Mouse (Mus musculus): ENCODE results near the gene Olfr94. TPM values are rescaled to one million over a fixed set of nuclear protein-coding genes. Genes with fewer than 3 reads are reported as not detected.

Gene Olfr94
- polyA plus RNA-seq, 1 experiment: not detected

DNA sequence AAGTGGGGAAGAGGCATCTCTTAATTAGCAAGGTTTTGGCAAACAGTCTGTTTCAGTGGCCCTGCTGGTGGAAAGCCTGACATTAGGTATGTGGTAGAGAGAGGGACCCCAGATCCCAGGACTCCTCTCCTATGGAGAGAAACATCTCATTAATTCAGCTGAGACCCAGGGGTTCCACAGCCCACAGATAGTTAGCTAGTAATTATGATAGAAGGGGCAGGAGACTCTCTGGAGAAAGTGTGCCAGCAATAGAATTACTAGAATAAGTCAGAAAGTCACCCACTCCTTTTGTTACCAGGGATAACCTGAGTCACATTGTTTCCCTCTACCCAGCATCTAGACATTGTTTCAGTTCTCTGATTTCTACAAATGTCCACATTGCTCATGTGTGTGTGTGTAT lies 39.4 kb downstream of the Olfr94 start, which contains the start of gene Olfr93:
Olfr93 (minus strand) TSS at position 101 of the 400 bp plus-strand sequence.
- no peaks in the 10 kb centered on the region for H3K27me3 ChIP-seq (replicated peaks)
- no peaks in the 10 kb centered on the region for H3K36me3 ChIP-seq (replicated peaks; ENCODE audit: low read length)
- no peak within 1 kb of the TSS for H3K4me3 ChIP-seq (replicated peaks)
- no peaks in the 10 kb centered on the region for H3K9me3 ChIP-seq
- no peak for TF ChIP-seq GATA1 (IDR thresholded peaks at IDR 0.05; ENCODE audit: borderline replicate concordance, low read length)
- no peak for TF ChIP-seq FLI1 (IDR thresholded peaks at IDR 0.05; ENCODE audit: low read length)
- no peaks in the 10 kb centered on the region for H3K4me1 ChIP-seq

Other genes starting within 250 kb of the Olfr94 start
- gene Ppp1r11, start 249.3 kb downstream of the Olfr94 start, polyA plus RNA-seq (2012; ENCODE audit: insufficient read depth, low replicate concordance): 504 and 1,093 TPM in 2 replicates
- 2.1 and 2.6 TPM in 2 replicates for gene Znrd1, start 242.4 kb downstream of the Olfr94 start, polyA plus RNA-seq (2012; ENCODE audit: insufficient read depth, low replicate concordance)
- gene Znrd1as, start 242.4 kb downstream of the Olfr94 start, polyA plus RNA-seq (2012; ENCODE audit: insufficient read depth, low replicate concordance): 0.85 TPM in 1 of 2 replicates, not detected in the other
- gene 2410137M14Rik, start 219.8 kb downstream of the Olfr94 start, polyA plus RNA-seq (2012; ENCODE audit: insufficient read depth, low replicate concordance): not detected in 2 replicates
- not detected in 2 replicates for gene H2-M5, start 211.5 kb downstream of the Olfr94 start, polyA plus RNA-seq (2012; ENCODE audit: insufficient read depth, low replicate concordance)
- gene Zfp57, start 199.8 kb downstream of the Olfr94 start, polyA plus RNA-seq (2012; ENCODE audit: insufficient read depth, low replicate concordance): 3.5 TPM in 1 of 2 replicates, not detected in the other
- gene Mog, start 177.6 kb downstream of the Olfr94 start, polyA plus RNA-seq (2012; ENCODE audit: insufficient read depth, low replicate concordance): not detected in 2 replicates
- 1.6 and 1.7 TPM in 2 replicates for gene Gabbr1, start 155.0 kb downstream of the Olfr94 start, polyA plus RNA-seq (2012; ENCODE audit: insufficient read depth, low replicate concordance)
- not detected in 2 replicates for gene Olfr90, start 112.5 kb downstream of the Olfr94 start, polyA plus RNA-seq (2012; ENCODE audit: insufficient read depth, low replicate concordance)
- gene Olfr91, start 102.7 kb downstream of the Olfr94 start, polyA plus RNA-seq (2012; ENCODE audit: insufficient read depth, low replicate concordance): not detected in 2 replicates
- gene Olfr92, start 80.9 kb downstream of the Olfr94 start, polyA plus RNA-seq (2012; ENCODE audit: insufficient read depth, low replicate concordance): not detected in 2 replicates
- not detected in 2 replicates for gene Olfr93, start 39.5 kb downstream of the Olfr94 start, polyA plus RNA-seq (2012; ENCODE audit: insufficient read depth, low replicate concordance)
- gene Ubd, start 7.1 kb downstream of the Olfr94 start, polyA plus RNA-seq (2012; ENCODE audit: insufficient read depth, low replicate concordance): not detected in 2 replicates
- gene Olfr95, start 12.1 kb upstream of the Olfr94 start, polyA plus RNA-seq (2012; ENCODE audit: insufficient read depth, low replicate concordance): not detected in 2 replicates
- not detected in 2 replicates for gene Olfr96, start 19.2 kb upstream of the Olfr94 start, polyA plus RNA-seq (2012; ENCODE audit: insufficient read depth, low replicate concordance)
- gene Olfr97, start 36.3 kb upstream of the Olfr94 start, polyA plus RNA-seq (2012; ENCODE audit: insufficient read depth, low replicate concordance): not detected in 2 replicates
- gene Olfr98, start 62.8 kb upstream of the Olfr94 start, polyA plus RNA-seq (2012; ENCODE audit: insufficient read depth, low replicate concordance): not detected in 2 replicates
- gene H2-M3, start 69.2 kb upstream of the Olfr94 start, polyA plus RNA-seq (2012; ENCODE audit: insufficient read depth, low replicate concordance): 0.82 TPM in 1 of 2 replicates, not detected in the other
- gene Olfr99, start 82.5 kb upstream of the Olfr94 start, polyA plus RNA-seq (2012; ENCODE audit: insufficient read depth, low replicate concordance): not detected in 2 replicates
- gene Olfr101, start 103.3 kb upstream of the Olfr94 start, polyA plus RNA-seq (2012; ENCODE audit: insufficient read depth, low replicate concordance): not detected in 2 replicates
- not detected in 2 replicates for gene Olfr102, start 116.1 kb upstream of the Olfr94 start, polyA plus RNA-seq (2012; ENCODE audit: insufficient read depth, low replicate concordance)
- not detected in 2 replicates for gene Olfr103, start 138.7 kb upstream of the Olfr94 start, polyA plus RNA-seq (2012; ENCODE audit: insufficient read depth, low replicate concordance)
- 0.86 TPM in 1 of 2 replicates, not detected in the other for gene Olfr104-ps, start 158.6 kb upstream of the Olfr94 start, polyA plus RNA-seq (2012; ENCODE audit: insufficient read depth, low replicate concordance)
- not detected in 2 replicates for gene Olfr105-ps, start 178.0 kb upstream of the Olfr94 start, polyA plus RNA-seq (2012; ENCODE audit: insufficient read depth, low replicate concordance)
- gene Olfr106-ps, start 189.4 kb upstream of the Olfr94 start, polyA plus RNA-seq (2012; ENCODE audit: insufficient read depth, low replicate concordance): not detected in 2 replicates
- gene Olfr107, start 198.2 kb upstream of the Olfr94 start, polyA plus RNA-seq (2012; ENCODE audit: insufficient read depth, low replicate concordance): not detected in 2 replicates
- not detected in 2 replicates for gene Olfr108, start 244.5 kb upstream of the Olfr94 start, polyA plus RNA-seq (2012; ENCODE audit: insufficient read depth, low replicate concordance)